Mouse (Mus musculus): Measurements from ENCODE around the gene Ptcd1.
"Not testable (repeated sequence)": the region's sequence is repeated elsewhere in the genome, so short reads cannot be mapped to it uniquely, and the experiment has no call there.

The Ptcd1 gene

GRCm38 (mm10) chr5:145166536-145167305 lies at the start of gene Ptcd1, which contains the start of gene Cpsf4:
Gene Ptcd1, minus strand, starts transcription at chr5:145167108.
Gene Cpsf4, plus strand, starts transcription at chr5:145167213.
- peak; percentile 95 for DNase-seq (ENCODE audit: low spot score)

- no peak for DNase-seq (ENCODE audit: low spot score)
Observed at GRCm38 (mm10) chr5:145214679-145215078, 47.8 kb upstream of the Ptcd1 start.

DNA sequence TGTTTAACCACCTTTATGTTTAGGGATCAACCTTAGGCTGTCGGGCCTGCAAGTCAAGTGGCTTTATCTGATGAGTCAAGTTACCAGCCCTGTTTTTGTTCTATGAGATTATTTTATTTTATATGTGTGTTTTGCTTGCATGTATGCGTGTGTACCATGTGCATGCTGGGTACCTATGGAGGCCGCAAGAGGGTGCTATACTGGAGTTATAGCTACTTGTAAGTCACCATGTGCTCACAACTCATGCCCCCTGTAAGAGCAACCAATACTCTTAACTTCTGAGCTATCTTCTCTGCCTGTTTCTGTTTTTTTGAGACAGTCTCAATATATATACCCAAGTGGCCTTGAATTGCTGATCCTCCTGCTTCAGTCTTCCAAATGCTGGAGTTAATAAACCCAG lies 46.6 kb upstream of the Ptcd1 start:
- DNase-seq (ENCODE audit: low spot score): no peak

- no peak for DNase-seq (ENCODE audit: low spot score)
Observed at GRCm38 (mm10) chr5:145212216-145212615, 45.3 kb upstream of the Ptcd1 start.

GRCm38 (mm10) chr5:145211340-145211739 lies 44.4 kb upstream of the Ptcd1 start:
- DNase-seq (ENCODE audit: low spot score): no peak

DNA sequence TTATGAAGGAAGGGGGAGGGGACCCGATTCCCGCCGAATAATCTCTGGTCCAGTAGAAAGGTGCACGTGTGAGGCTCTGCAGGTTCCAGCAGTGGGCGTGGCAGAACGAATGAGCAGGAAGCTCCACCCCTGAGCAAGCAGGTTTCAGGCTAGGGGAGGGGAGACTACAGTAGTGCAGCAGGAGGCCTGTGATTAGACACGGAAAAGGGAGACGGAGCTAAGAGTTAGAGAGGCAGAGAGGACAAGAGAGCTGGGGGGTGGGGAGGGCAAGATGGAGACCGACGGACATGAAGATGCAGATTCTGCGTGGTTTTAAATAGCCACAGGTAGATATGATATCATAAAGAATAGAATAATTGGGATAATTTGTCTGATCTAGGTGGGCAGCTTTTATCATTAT lies 41.5 kb upstream of the Ptcd1 start:
- not testable (repeated sequence) for DNase-seq (ENCODE audit: low spot score)

- no peak for DNase-seq (ENCODE audit: low spot score)
Observed at GRCm38 (mm10) chr5:145207954-145208353, 41.0 kb upstream of the Ptcd1 start.

GRCm38 (mm10) chr5:145207385-145207784 lies 40.5 kb upstream of the Ptcd1 start:
- no peak for DNase-seq (ENCODE audit: low spot score)

DNA sequence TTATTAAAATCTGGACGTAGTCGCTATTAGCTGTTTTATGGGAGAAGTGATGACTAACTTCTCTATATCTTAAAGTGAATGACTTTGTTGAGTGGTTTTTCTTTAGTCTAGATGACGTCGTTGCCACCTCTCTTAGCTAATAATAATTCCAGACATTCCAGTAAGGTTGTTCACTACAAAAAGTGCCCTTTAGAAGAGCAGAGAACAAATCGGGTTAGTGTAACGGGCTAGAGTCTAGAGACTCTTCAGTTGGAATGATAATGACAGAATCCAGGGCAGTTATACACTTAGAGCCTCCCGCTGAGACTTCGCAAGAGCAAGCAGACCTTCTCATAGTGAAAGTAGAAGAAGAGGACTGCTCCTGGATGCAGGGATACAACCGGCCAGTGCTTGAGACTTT lies 38.1 kb upstream of the Ptcd1 start:
- DNase-seq (ENCODE audit: low spot score): no peak

- DNase-seq (ENCODE audit: low spot score): peak; percentile 93
Observed at GRCm38 (mm10) chr5:145203936-145204691, 37.2 kb upstream of the Ptcd1 start, which contains the start of gene Zkscan5. Gene Zkscan5, plus strand, starts transcription at chr5:145204562.

GRCm38 (mm10) chr5:145202446-145202845 lies 35.5 kb upstream of the Ptcd1 start:
- DNase-seq (ENCODE audit: low spot score): no peak

DNA sequence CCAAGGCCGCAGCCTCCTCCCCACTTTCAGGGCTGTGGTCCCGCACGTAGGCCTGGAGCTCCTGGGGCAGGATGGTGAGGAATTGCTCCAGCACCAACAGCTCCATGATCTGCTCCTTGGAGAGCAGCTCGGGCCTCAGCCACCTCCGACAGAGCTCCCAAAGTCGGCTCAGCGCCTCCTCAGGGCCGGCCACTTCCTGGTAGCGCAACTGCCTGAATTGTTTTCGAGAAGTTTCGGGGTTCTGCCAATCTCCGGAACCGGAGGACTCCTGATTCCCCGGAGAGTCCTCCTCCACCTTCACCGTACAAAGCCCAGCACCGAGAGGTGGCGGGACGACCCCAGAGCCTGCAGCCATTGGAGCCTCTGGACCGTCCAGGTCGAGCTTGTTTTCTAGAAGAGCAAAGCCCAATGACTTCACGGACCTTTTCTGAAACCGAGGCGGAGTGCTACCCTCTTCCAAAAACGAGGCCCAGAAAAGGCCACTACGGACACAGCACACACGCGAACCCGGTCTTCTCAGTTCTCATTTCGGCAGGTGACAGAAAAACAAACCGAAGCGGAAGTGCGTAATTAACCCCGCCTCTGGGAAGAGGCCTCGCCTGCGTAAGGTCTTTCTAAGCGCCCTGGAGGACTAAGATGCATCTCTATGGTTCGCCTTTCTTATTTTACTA lies 34.5 kb upstream of the Ptcd1 start, which contains the start of gene Zkscan14:
TSS of gene Zkscan14 (minus strand) at position 548 of the 671 bp plus-strand sequence.
- DNase-seq (ENCODE audit: low spot score): peak; percentile 53

GRCm38 (mm10) chr5:145200387-145200786 lies 33.5 kb upstream of the Ptcd1 start:
- DNase-seq (ENCODE audit: low spot score): no peak

DNA sequence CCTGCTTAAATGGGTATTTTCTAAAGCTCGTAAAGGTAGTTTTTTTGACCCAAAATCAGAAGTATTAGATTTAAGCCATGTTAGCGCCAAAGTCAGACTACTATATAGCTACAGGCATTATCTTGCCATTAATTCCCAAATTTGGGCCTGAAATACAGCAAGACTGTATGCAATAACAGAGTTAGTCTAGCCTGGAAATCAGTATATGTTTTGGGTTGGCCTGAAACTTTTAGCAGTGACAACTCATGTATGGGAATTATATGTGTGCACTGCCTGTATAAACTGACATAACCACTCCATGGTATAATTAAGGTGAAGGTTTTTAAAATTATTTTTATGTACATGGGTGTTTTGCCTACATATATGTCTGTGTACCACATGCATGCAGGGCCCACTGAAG lies 25.1 kb upstream of the Ptcd1 start, which contains the start of gene Atp5j2:
TSS of gene Atp5j2 (minus strand) at position 101 of the 400 bp plus-strand sequence.
- no peak for DNase-seq (ENCODE audit: low spot score)

- DNase-seq (ENCODE audit: low spot score): peak; percentile 86
Observed at GRCm38 (mm10) chr5:145190875-145191798, 24.2 kb upstream of the Ptcd1 start.

GRCm38 (mm10) chr5:145190373-145190772 lies 23.5 kb upstream of the Ptcd1 start:
- no peak for DNase-seq (ENCODE audit: low spot score)

DNA sequence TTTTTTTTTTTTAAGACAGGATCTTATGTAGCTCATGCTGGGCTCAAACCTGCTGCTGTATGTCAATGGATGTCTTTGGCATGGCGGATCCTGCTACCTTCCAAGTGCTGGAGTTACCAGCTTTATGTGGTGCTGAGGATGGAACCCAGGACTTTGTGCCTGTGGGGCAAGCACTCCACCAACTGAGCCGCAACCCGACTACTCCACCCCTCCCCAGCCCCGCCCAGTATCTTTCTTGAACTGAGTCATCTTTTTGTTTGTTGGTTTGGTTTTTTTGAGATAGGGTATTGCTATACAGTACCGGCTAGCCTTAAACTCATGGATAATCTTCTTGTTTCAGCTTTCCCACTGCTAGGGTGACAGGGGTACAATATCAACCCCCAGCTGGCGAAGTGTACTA lies 22.5 kb upstream of the Ptcd1 start:
- no peak for DNase-seq (ENCODE audit: low spot score)

- DNase-seq (ENCODE audit: low spot score): no peak
Observed at GRCm38 (mm10) chr5:145185244-145185643, 18.3 kb upstream of the Ptcd1 start.

GRCm38 (mm10) chr5:145178461-145178980 lies 11.6 kb upstream of the Ptcd1 start:
- no peak for DNase-seq (ENCODE audit: low spot score)

GRCm38 (mm10) chr5:145167306-145167661 lies 376 bp upstream of the Ptcd1 start:
- DNase-seq (ENCODE audit: low spot score): no peak

- DNase-seq (ENCODE audit: low spot score): no peak
Observed at GRCm38 (mm10) chr5:145165184-145165583, 1.7 kb downstream of the Ptcd1 start.

All from ovary, postnatal 14 days (tissue).